Mouse (Mus musculus) myocyte (in vitro differentiated cells): ENCODE results near the gene Atf6.

Experiments
- CEBPB ChIP-seq: IDR thresholded peaks from 2 replicates; pipeline ENCODE4 v1.6.1; 2011; ENCODE audit warnings: mild to moderate bottlenecking, moderate library complexity; ENCODE audit not compliant: poor library complexity, insufficient read depth, severe bottlenecking
- E2F4 ChIP-seq: IDR thresholded peaks from one replicate; pipeline ENCODE4 v1.6.1; 2011; ENCODE audit warnings: mild to moderate bottlenecking, control low read depth, moderate library complexity; ENCODE audit not compliant: insufficient read depth
- MAX ChIP-seq: IDR thresholded peaks from one replicate; pipeline ENCODE4 v1.6.1; 2011; ENCODE audit warnings: low read depth, mild to moderate bottlenecking, control low read depth
- MYOD1 ChIP-seq, 3 experiments: IDR thresholded peaks; one replicate each; pipeline ENCODE4 v1.6.1; 2011; ENCODE audit warnings: control low read depth in 2 of 3, low read depth in 2 of 3, mild to moderate bottlenecking in 2 of 3, moderate library complexity in 1 of 3; ENCODE audit not compliant: insufficient read length in 2 of 3, control insufficient read depth in 1 of 3
- MYOG ChIP-seq, 3 experiments: IDR thresholded peaks; one replicate each; pipeline ENCODE4 v1.6.1; 2011; ENCODE audit warnings: control low read depth in 2 of 3, low read depth in 2 of 3, mild to moderate bottlenecking in 2 of 3; ENCODE audit not compliant: insufficient read length in 2 of 3, control insufficient read depth in 1 of 3, insufficient read depth in 1 of 3
- POLR2A ChIP-seq: IDR thresholded peaks from one replicate; pipeline ENCODE4 v1.6.1; 2011; ENCODE audit warnings: low read depth, mild to moderate bottlenecking, control low read depth, moderate library complexity; ENCODE audit not compliant: insufficient read length
- POLR2AphosphoS2 ChIP-seq: IDR thresholded peaks from one replicate; pipeline ENCODE4 v1.6.1; 2011; ENCODE audit warnings: low read depth, control low read depth; ENCODE audit not compliant: insufficient read length
- REST ChIP-seq: IDR thresholded peaks from one replicate; pipeline ENCODE4 v1.6.1; 2011; ENCODE audit warnings: mild to moderate bottlenecking, control low read depth, moderate library complexity; ENCODE audit not compliant: insufficient read depth, insufficient read length
- TCF12 ChIP-seq: IDR thresholded peaks from one replicate; pipeline ENCODE4 v1.6.1; 2011; ENCODE audit warnings: mild to moderate bottlenecking, control low read depth; ENCODE audit not compliant: poor library complexity, insufficient read depth, severe bottlenecking
- USF1 ChIP-seq: IDR thresholded peaks from one replicate; pipeline ENCODE4 v1.6.1; 2011; ENCODE audit warnings: low read depth, mild to moderate bottlenecking, control low read depth, moderate library complexity

- TF ChIP-seq POLR2AphosphoS2, result peak; percentile 85
- TF ChIP-seq POLR2A, result peak; percentile 73
- no peak for TF ChIP-seq USF1
- TF ChIP-seq MAX, result no peak
- TF ChIP-seq MYOD1 (IDR thresholded peaks at IDR 0.05; ENCODE audit: control insufficient read depth in 1 of 3, insufficient read length in 2 of 3, low read depth in 2 of 3), result peak in 1 of 3 experiments; percentile 0
- TF ChIP-seq E2F4, result peak; percentile 62
- TF ChIP-seq TCF12, result no peak
- no peak for TF ChIP-seq CEBPB
- no peak for TF ChIP-seq MYOG (IDR thresholded peaks at IDR 0.05; ENCODE audit: control insufficient read depth in 1 of 3, insufficient read depth in 1 of 3, insufficient read length in 2 of 3, low read depth in 2 of 3)
- no peak for TF ChIP-seq REST
These were observed at the start of gene Atf6 for GRCm38 (mm10) chr1:170867691-170868105.
